Mouse (Mus musculus): ENCODE data around the gene Tulp1.

GRCm38 (mm10) chr17:28406471-28406870 lies 41.4 kb upstream of the Tulp1 start:
- no peak for TF ChIP-seq CTCF (IDR thresholded peaks at IDR 0.05; ENCODE audit: extremely low read depth, insufficient read length, insufficient replicate concordance, low read depth, low read length)
- TF ChIP-seq POLR2A (IDR thresholded peaks at IDR 0.05; ENCODE audit: low read depth, low read length), result no peak

Data from small intestine, adult 2 months (tissue).